Mouse (Mus musculus) MEL (cell line): ENCODE results near the gene Pla2g10.

Experiments used
- CTCF ChIP-seq, 3 experiments: IDR thresholded peaks in 2 of 3; conservative IDR thresholded peaks in 1 of 3; 2 replicates each; pipeline ENCODE4 v1.5.1; 2011 to 2012; ENCODE audit warnings: low read length in 3 of 3, low read depth in 2 of 3, mild to moderate bottlenecking in 2 of 3, improper control_type of control experiment in 1 of 3, inconsistent platforms in 1 of 3, mixed read lengths in 1 of 3, moderate library complexity in 1 of 3; ENCODE audit not compliant: control insufficient read depth in 1 of 3, insufficient read depth in 1 of 3, poor library complexity in 1 of 3, severe bottlenecking in 1 of 3
- E2F4 ChIP-seq: IDR thresholded peaks from 2 replicates; pipeline ENCODE4 v1.6.1; 2011; ENCODE audit warnings: low read depth, low read length, improper control_type of control experiment, borderline replicate concordance
- MAFK ChIP-seq: IDR thresholded peaks from 2 replicates; pipeline ENCODE4 v1.6.1; 2011; ENCODE audit warnings: low read depth, mild to moderate bottlenecking, low read length, improper control_type of control experiment, borderline replicate concordance
- POLR2A ChIP-seq, 2 experiments: IDR thresholded peaks; 2 replicates each; pipeline ENCODE4 v1.6.1; 2011 to 2012; ENCODE audit warnings: low read length in 2 of 2, mild to moderate bottlenecking in 2 of 2, control low read depth in 1 of 2, improper control_type of control experiment in 1 of 2, low read depth in 1 of 2, moderate library complexity in 1 of 2; ENCODE audit not compliant: control insufficient read depth in 1 of 2, insufficient read depth in 1 of 2, poor library complexity in 1 of 2
- POLR2AphosphoS2 ChIP-seq: IDR thresholded peaks from 2 replicates; pipeline ENCODE4 v1.6.1; 2011; ENCODE audit warnings: low read length, improper control_type of control experiment
- TAL1 ChIP-seq: IDR thresholded peaks from 2 replicates; pipeline ENCODE4 v1.6.1; 2012; ENCODE audit warnings: mild to moderate bottlenecking, inconsistent platforms, low read length, moderate library complexity, mixed read lengths
- TCF12 ChIP-seq: IDR thresholded peaks from 2 replicates; pipeline ENCODE4 v1.6.1; 2014; ENCODE audit warnings: low read depth, mild to moderate bottlenecking, inconsistent platforms, low read length, improper control_type of control experiment, moderate library complexity
- ZMIZ1 ChIP-seq: IDR thresholded peaks from 2 replicates; pipeline ENCODE4 v1.6.1; 2012; ENCODE audit warnings: low read depth, mild to moderate bottlenecking, inconsistent platforms, low read length, improper control_type of control experiment, moderate library complexity

DNA sequence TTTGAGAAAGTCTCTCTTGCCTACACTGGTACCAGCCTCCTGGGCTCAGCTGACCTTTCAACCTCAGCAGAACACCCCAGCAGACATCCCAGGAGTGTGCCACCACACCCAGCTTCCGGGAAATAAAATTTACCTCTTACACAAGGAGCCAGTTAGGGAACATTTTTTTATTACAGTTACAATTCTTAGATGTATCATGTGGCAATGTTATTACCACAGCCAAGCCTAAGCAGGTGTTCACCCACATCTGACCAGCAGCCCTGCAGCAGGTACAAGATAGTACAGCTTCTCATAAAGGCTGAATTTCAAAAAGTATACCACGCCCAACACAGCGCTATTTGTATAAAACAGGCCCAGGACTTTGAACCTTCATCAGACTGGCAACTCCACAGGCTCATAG lies 15.9 kb downstream of the Pla2g10 start:
- TF ChIP-seq POLR2AphosphoS2 (no peak), ZMIZ1 (no peak), MAFK (no peak), CTCF (IDR thresholded peaks at IDR 0.05 in 2 of 3, conservative IDR thresholded peaks at IDR 0.05 in 1 of 3; ENCODE audit: control insufficient read depth in 1 of 3, insufficient read depth in 1 of 3, low read depth in 2 of 3, low read length in 3 of 3, poor library complexity in 1 of 3, severe bottlenecking in 1 of 3) (no peak), TCF12 (no peak), POLR2A (IDR thresholded peaks at IDR 0.05; ENCODE audit: control insufficient read depth in 1 of 2, insufficient read depth in 1 of 2, low read depth in 1 of 2, low read length in 2 of 2, poor library complexity in 1 of 2) (no peak), TAL1 (no peak), E2F4 (no peak)
